Mouse (Mus musculus): ENCODE data around the gene Pla2g2c. TPM values are rescaled to one million over a fixed set of nuclear protein-coding genes. Genes with fewer than 3 reads are reported as not detected.

Gene Pla2g2c
- polyA plus RNA-seq (2015; fragmentation: Nextera tagmentation; extraction: Ambion mirVana) = 0.38 and 0.61 TPM in 2 replicates

DNA sequence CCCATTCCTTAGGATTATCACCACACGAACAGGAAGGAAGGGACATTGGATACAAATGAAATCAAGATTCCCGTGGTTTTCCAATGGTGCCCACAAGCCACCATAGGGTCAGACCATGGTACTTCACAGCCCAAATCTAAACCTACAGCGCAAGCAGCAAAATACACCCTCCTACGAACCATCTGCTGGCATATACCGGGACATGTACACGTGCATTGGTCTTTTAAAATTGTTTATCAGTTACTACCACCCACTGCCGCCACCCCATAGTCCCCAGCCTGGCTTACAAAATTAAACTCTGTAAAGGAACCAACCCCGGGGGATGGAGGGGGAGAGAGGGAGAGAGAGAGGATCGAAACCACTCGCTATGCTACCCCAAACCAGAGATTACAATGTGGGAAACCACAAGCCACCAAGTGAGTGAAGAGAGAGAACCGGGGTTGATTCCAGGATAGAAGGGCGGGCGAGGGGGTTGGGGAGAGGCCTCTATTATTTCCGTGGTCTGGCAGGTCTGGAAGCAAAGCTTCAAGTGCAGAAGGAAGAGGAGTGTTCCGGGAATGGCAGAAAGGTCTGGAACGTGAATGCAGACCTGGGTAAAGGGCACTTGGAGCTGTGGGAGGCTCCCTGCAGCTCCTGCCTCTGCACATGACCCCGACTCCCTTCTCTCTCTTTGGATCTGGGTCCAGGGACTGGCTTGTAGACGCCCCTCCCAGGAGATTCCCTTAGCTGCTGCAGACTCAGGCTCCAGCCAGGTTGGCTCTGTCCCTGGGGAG lies at the start of gene Pla2g2c:
Gene Pla2g2c, plus strand, starts transcription at position 439 of the 773 bp plus-strand sequence.
- no peaks in the 10 kb centered on the region for H3K9me3 ChIP-seq (replicated peaks)
- peak within 1 kb of the TSS; percentile 25 for H3K4me3 ChIP-seq (replicated peaks)
- ATAC-seq (ENCODE audit: insufficient number of reproducible peaks, low FRiP score, low TSS enrichment, low read depth) = 0 out of 2 replicates have a peak, but pooled peaks have one; percentile 26
- H3K9ac ChIP-seq = no peak within 1 kb of the TSS
- WGBS = 35% methylated on average over 18 of the region's 18 CpGs
- no peaks in the 10 kb centered on the region for H3K36me3 ChIP-seq
- peaks cover 17% of the 10 kb centered on the region for H3K4me1 ChIP-seq
- H3K27me3 ChIP-seq = no peaks in the 10 kb centered on the region; the same call in 1 of the 2 replicates
- H3K4me2 ChIP-seq (replicated peaks) = peak within 1 kb of the TSS; percentile 47
- H3K27ac ChIP-seq (replicated peaks) = 0 out of 2 replicates have a peak within 1 kb of the TSS, but pooled peaks have one; percentile 5

DNA sequence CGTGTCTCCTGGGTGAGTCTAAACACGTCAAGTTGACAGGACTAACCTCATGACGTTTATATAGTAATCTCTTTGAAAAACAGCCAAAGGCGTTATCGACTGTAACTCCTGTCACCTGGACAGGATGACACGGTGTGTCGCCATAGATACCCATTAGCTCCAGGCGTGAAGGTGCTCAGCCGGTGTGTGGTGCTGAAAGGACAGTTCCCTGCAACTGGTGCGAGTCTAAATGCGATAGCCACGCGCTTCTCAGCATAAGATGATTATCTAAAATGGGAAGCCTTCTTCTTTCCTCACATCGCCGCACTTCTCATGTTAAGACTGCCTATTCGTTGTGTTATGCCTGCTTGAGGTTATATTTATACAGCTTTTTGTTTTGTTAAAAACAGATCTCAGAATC lies 48.1 kb upstream of the Pla2g2c start:
- Histone ChIP-seq H3K27me3 (peaks cover 7% of the 10 kb centered on the region; the same call in 1 of the 2 replicates), H3K4me2 (replicated peaks) (no peak overlapping the region), H3K9me3 (replicated peaks) (no peaks in the 10 kb centered on the region), H3K9ac (no peak overlapping the region), H3K4me1 (no peaks in the 10 kb centered on the region), H3K4me3 (replicated peaks) (no peak overlapping the region), H3K27ac (replicated peaks) (no peak overlapping the region), H3K36me3 (no peaks in the 10 kb centered on the region)
- 10% methylated on average over 16 of the region's 16 CpGs for WGBS
- ATAC-seq (ENCODE audit: insufficient number of reproducible peaks, low FRiP score, low TSS enrichment, low read depth) = no peak

DNA sequence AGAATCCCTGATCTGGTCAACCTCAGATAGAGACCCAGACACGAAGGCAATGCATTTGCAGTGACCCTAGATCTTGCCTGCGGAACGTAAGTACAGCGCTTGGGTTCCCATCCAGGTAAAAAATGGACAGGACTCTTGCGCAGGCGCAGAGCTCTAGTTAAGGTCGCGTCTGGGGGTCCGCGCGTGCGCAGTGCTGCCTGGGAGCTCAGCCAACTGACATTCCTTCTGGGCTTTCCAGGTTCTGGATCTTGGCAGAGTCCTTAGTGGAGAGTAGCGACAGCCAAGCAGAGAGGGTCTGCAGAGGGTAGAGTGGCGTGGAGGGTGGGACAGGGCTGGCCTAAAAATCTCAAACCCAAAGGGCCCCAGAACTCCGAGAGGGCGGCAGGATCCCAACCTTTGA lies 47.0 kb upstream of the Pla2g2c start:
- ATAC-seq (ENCODE audit: insufficient number of reproducible peaks, low FRiP score, low TSS enrichment, low read depth) = no peak
- no peaks in the 10 kb centered on the region for H3K4me1 ChIP-seq
- no peaks in the 10 kb centered on the region for H3K9me3 ChIP-seq (replicated peaks)
- H3K27ac ChIP-seq (replicated peaks) = no peak overlapping the region
- WGBS = 18% methylated on average over 16 of the region's 16 CpGs
- no peaks in the 10 kb centered on the region for H3K36me3 ChIP-seq
- no peak overlapping the region for H3K4me2 ChIP-seq (replicated peaks)
- H3K4me3 ChIP-seq (replicated peaks) = no peak overlapping the region
- peaks cover 7% of the 10 kb centered on the region; the same call in 1 of the 2 replicates for H3K27me3 ChIP-seq
- H3K9ac ChIP-seq = no peak overlapping the region

DNA sequence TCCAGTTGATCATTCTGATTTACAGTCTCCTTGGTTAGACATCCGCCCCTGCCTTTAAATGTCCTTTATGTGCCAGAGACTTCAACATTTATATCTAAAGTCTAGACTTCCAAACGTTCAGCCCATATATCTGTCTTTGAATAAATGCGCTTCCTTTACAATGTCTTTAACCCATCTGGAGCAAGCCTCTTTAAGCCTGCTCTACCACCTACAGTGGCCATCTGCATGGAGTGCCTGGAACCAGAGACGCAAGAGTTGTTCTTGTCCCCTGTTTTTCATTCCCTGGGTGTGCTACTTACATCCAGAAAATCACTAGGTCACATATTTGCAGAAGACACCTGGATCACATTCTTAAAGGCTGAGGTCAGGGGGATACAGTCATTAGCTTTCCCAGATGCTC lies 44.5 kb upstream of the Pla2g2c start:
- H3K4me1 ChIP-seq = no peaks in the 10 kb centered on the region
- WGBS = 74% methylated on average over 4 of the region's 4 CpGs

DNA sequence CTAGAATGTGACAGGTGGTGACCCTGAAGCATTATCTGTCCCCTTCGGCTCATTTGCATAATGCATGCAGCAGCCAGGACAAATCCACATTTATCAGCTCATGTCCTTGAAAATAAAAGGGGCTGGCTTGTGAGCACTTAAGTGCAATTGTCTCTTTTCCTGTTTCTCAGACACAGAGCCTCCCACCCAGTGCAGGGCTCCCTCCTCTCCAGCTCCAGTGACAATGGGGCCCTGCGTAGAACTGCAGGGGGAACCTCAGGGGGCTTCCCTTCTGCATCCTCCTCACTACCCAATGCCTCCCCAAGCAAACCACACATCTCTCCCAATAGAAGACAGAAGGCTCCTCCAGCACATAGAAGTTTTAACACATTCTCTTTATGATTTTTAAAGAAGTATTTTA lies 41.8 kb upstream of the Pla2g2c start:
- Histone ChIP-seq H3K4me2 (replicated peaks) (no peak overlapping the region), H3K4me1 (no peaks in the 10 kb centered on the region), H3K36me3 (no peaks in the 10 kb centered on the region), H3K27me3 (0 out of 2 replicates have a peak, but pooled peaks cover 3% of the 10 kb centered on the region), H3K4me3 (replicated peaks) (no peak overlapping the region), H3K9me3 (replicated peaks) (no peaks in the 10 kb centered on the region), H3K9ac (no peak overlapping the region), H3K27ac (replicated peaks) (no peak overlapping the region)
- no peak for ATAC-seq (ENCODE audit: insufficient number of reproducible peaks, low FRiP score, low TSS enrichment, low read depth)
- WGBS = 59% methylated on average over 2 of the region's 2 CpGs

More for the DNA sequence above, 44.5 kb upstream of the Pla2g2c start:
- no peak for ATAC-seq (ENCODE audit: insufficient number of reproducible peaks, low FRiP score, low TSS enrichment, low read depth)
- no peak overlapping the region for H3K4me2 ChIP-seq (replicated peaks)
- H3K27me3 ChIP-seq = peaks cover 7% of the 10 kb centered on the region; the same call in 1 of the 2 replicates
- H3K36me3 ChIP-seq = no peaks in the 10 kb centered on the region
- H3K9ac ChIP-seq = no peak overlapping the region
- H3K4me3 ChIP-seq (replicated peaks) = no peak overlapping the region
- no peaks in the 10 kb centered on the region for H3K9me3 ChIP-seq (replicated peaks)
- H3K27ac ChIP-seq (replicated peaks) = no peak overlapping the region

DNA sequence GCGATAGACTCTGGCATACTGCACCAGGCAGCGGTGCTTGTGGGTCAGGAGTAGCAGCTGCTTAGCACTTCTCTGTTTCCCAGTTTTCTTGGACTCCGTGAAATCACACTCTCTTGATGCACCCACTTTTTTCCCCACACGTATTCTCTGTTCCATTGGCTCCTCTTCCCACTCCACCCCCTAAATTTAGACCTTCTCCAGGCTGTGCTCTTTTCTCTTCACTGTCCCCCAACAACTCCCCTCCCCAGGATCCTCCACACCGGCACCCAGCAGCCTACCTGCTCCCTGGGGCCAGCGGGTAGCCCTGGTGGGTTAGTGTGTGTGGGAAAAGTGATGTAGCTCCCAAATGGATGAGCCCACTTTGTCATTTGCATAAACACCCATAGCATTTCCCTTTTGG lies 38.8 kb upstream of the Pla2g2c start:
- 73% methylated on average over 6 of the region's 6 CpGs for WGBS

DNA sequence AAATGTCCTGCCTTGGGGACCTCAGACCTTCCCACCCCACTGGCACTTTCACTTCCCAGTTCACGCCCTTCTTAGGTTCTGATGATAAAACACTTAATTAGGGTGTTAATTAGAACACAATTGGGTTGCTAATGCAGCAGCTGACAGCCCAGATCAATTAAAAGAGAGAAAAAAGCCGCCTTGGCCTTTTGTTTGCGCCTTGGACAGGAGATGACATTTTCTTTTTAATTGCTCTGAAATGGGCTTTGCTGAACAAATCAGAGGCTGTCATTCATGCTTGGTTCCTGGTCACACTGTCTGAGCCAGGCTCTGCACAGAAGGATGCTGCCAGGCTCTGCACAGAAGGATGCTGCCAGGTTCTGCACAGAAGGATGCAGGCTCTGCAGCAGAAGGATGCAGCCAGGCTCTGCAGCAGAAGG lies 35.5 kb upstream of the Pla2g2c start:
- WGBS = 31% methylated on average over 3 of the region's 3 CpGs
- Histone ChIP-seq H3K4me2 (replicated peaks) (no peak overlapping the region), H3K4me3 (replicated peaks) (no peak overlapping the region), H3K9ac (no peak overlapping the region), H3K27ac (replicated peaks) (no peak overlapping the region), H3K36me3 (no peaks in the 10 kb centered on the region), H3K27me3 (peaks cover 55% of the 10 kb centered on the region), H3K9me3 (replicated peaks) (no peaks in the 10 kb centered on the region), H3K4me1 (no peaks in the 10 kb centered on the region)
- no peak for ATAC-seq (ENCODE audit: insufficient number of reproducible peaks, low FRiP score, low TSS enrichment, low read depth)

More for the DNA sequence above, 38.8 kb upstream of the Pla2g2c start:
- H3K27me3 ChIP-seq = peaks cover 25% of the 10 kb centered on the region
- no peak overlapping the region for H3K27ac ChIP-seq (replicated peaks)
- no peak overlapping the region for H3K4me3 ChIP-seq (replicated peaks)
- ATAC-seq (ENCODE audit: insufficient number of reproducible peaks, low FRiP score, low TSS enrichment, low read depth) = no peak
- H3K36me3 ChIP-seq = no peaks in the 10 kb centered on the region
- H3K9me3 ChIP-seq (replicated peaks) = no peaks in the 10 kb centered on the region
- no peaks in the 10 kb centered on the region for H3K4me1 ChIP-seq
- H3K9ac ChIP-seq = no peak overlapping the region
- H3K4me2 ChIP-seq (replicated peaks) = no peak overlapping the region

DNA sequence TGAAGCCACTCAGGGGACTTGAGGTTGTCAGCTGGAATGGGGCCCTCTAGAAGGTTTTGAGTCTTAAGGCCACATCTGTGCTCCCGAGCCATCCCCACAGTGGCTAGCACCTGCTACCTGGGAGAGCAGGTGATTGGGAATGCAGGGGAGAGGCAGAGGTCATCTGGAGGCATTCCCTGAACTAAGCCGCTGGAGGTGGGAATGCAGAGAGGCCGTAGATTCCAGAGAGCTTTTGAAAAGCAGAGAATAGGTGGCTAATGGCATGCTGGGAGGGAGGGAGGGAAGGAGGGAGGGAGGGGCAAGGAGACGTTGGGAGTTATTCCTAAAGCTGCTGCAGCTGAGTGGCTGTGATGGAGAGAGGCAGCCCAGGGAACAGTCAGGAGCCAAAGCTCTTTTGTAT lies 34.0 kb upstream of the Pla2g2c start:
- ATAC-seq (ENCODE audit: insufficient number of reproducible peaks, low FRiP score, low TSS enrichment, low read depth) = no peak
- Histone ChIP-seq H3K4me2 (replicated peaks) (no peak overlapping the region), H3K4me3 (replicated peaks) (no peak overlapping the region), H3K9ac (no peak overlapping the region), H3K27me3 (peaks cover 62% of the 10 kb centered on the region), H3K36me3 (no peaks in the 10 kb centered on the region), H3K4me1 (no peaks in the 10 kb centered on the region), H3K27ac (replicated peaks) (no peak overlapping the region), H3K9me3 (replicated peaks) (no peaks in the 10 kb centered on the region)
- 6% methylated on average over 4 of the region's 4 CpGs for WGBS

DNA sequence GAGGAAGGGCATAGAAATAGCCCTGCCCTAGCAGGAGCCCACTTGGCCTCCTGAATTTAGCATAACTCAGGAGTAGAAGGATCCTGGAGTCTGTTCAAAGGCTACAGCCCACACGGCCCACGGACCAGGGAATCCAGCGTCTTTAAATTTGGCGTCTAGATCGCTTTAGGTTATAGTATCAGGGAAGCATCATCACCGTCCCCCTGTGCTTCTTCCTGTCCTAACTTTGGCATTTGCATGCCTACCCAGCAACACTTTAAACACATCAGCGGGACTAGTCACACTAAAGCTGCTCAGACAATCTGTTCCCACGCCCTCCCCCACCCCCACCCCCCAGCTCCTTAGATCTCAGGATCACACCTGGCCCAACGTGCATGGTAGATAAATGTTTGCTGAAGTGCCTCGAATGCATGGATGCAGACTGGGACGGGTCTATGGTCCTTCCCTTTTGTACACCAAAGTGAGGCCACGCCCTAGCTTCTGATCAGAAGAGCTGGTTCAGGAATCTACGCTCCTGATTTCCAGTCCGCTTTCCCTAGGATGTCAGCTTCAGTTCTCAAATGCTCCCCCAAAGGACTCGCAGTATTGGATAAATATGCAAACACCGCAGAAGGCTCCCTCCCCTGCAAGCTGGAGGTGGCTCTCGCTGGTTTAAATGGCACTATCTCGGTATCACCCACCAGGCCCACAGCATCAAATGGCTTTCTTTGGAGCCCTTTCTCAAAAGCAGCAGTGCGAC lies 33.0 kb upstream of the Pla2g2c start:
- ATAC-seq (ENCODE audit: insufficient number of reproducible peaks, low FRiP score, low TSS enrichment, low read depth) = no peak
- Histone ChIP-seq H3K27ac (replicated peaks) (no peak overlapping the region), H3K27me3 (peaks cover 65% of the 10 kb centered on the region), H3K9me3 (replicated peaks) (no peaks in the 10 kb centered on the region), H3K4me3 (replicated peaks) (no peak overlapping the region), H3K36me3 (no peaks in the 10 kb centered on the region), H3K4me1 (no peaks in the 10 kb centered on the region), H3K4me2 (replicated peaks) (no peak overlapping the region), H3K9ac (no peak overlapping the region)
- WGBS = 14% methylated on average over 19 of the region's 19 CpGs

DNA sequence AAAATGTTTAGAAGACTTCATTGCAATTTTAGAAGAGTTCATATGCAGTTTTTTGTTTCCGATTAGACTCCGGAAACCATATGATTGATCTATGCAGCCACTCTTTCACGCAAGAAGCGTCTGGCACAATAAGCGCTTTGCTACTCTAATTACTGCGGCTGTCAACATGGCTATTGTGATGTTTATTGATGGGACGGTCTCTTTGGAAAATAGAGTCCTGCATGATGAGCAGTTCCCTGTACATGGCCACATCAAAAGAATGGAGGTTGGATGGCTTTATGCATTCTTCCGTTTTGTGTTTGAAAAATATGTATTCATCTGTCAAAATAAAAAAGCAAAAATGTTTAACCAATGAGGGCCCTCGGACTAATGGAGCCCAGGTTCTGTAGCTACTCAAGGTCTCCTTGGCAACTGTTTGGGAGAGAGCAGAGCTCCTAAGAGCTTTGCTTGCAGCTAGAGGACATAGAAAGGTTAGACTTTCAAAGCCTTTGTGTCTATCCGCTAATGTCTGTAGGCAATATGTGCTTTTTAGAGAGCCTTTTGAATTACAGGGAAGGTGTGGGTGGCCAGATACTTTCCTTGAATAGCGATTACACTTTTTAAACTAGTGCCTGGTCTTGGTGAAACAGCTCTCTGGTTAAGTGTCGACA lies 31.4 kb upstream of the Pla2g2c start:
- no peak for ATAC-seq (ENCODE audit: insufficient number of reproducible peaks, low FRiP score, low TSS enrichment, low read depth)
- no peak overlapping the region for H3K9ac ChIP-seq
- H3K4me3 ChIP-seq (replicated peaks) = no peak overlapping the region
- peaks cover 65% of the 10 kb centered on the region for H3K27me3 ChIP-seq
- H3K27ac ChIP-seq (replicated peaks) = no peak overlapping the region
- WGBS = 46% methylated on average over 12 of the region's 12 CpGs
- H3K4me1 ChIP-seq = no peaks in the 10 kb centered on the region
- H3K4me2 ChIP-seq (replicated peaks) = no peak overlapping the region
- H3K9me3 ChIP-seq (replicated peaks) = no peaks in the 10 kb centered on the region
- H3K36me3 ChIP-seq = no peaks in the 10 kb centered on the region

DNA sequence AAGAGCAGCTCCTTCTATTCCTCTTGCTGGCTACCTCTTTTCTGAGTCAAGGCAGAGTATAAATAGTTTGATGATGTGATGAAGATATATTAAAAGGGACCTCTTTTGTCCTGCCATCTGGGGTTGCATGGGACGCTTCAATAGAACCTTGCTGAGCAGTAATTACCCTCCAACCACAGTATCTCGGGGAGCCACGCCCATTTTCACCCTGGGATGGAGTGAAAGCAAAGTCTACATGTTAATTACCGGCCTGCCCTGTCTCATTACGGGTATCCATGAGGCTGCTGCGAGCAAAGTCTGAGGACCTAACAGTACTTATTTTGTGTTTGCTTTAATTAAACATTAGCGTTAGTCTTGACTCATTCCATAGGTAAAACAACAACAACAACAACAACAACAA lies 27.9 kb upstream of the Pla2g2c start:
- Histone ChIP-seq H3K9me3 (replicated peaks) (no peaks in the 10 kb centered on the region), H3K4me3 (replicated peaks) (no peak overlapping the region), H3K36me3 (no peaks in the 10 kb centered on the region), H3K27ac (replicated peaks) (no peak overlapping the region), H3K27me3 (peaks cover 34% of the 10 kb centered on the region), H3K4me2 (replicated peaks) (no peak overlapping the region), H3K9ac (no peak overlapping the region), H3K4me1 (no peaks in the 10 kb centered on the region)
- WGBS = 11% methylated on average over 7 of the region's 7 CpGs
- ATAC-seq (ENCODE audit: insufficient number of reproducible peaks, low FRiP score, low TSS enrichment, low read depth) = no peak
